Mouse (Mus musculus) ES-Bruce4 (cell line): ENCODE measurements around the gene Kdm5b. TPM values are rescaled to one million over a fixed set of nuclear protein-coding genes. Genes with fewer than 3 reads are reported as not detected.
A peak's percentile ranks its signal among the peaks of the same experiment; 100 is the strongest.

Experiments
- H3K27ac ChIP-seq: 2 replicates; pipeline ENCODE4 v1.5.1; 2012; ENCODE audit warnings: low read length, inconsistent platforms; ENCODE audit not compliant: insufficient read depth
- H3K27me3 ChIP-seq: 2 replicates; pipeline ENCODE4 v1.6.1; 2012; ENCODE audit warnings: mild to moderate bottlenecking, low read length, inconsistent platforms; ENCODE audit not compliant: control insufficient read depth, poor library complexity, insufficient read depth, severe bottlenecking
- H3K36me3 ChIP-seq: 2 replicates; pipeline ENCODE4 v1.6.1; 2012; ENCODE audit warnings: inconsistent platforms, mild to moderate bottlenecking, low read length, moderate library complexity; ENCODE audit not compliant: control insufficient read depth, poor library complexity, insufficient read depth, severe bottlenecking
- H3K4me1 ChIP-seq: one replicate; pipeline ENCODE4 v1.8.1; 2011; ENCODE audit warnings: low read length; ENCODE audit not compliant: control insufficient read depth, insufficient read depth
- H3K4me3 ChIP-seq: 2 replicates; pipeline ENCODE4 v1.5.1; 2011; ENCODE audit warnings: low read depth, mild to moderate bottlenecking, low read length
- H3K9ac ChIP-seq: 2 replicates; pipeline ENCODE4 v1.6.1; 2012; ENCODE audit warnings: low read depth, mild to moderate bottlenecking, inconsistent platforms; ENCODE audit not compliant: poor library complexity, severe bottlenecking
- H3K9me3 ChIP-seq: replicated peaks from 2 replicates; pipeline ENCODE4 v1.6.1; 2012; ENCODE audit warnings: mild to moderate bottlenecking, low read length, inconsistent platforms; ENCODE audit not compliant: control insufficient read depth, poor library complexity, insufficient read depth, severe bottlenecking
- CTCF ChIP-seq: IDR thresholded peaks from one replicate; pipeline ENCODE4 v1.8.1; 2011; ENCODE audit warnings: low read depth, low read length
- EP300 ChIP-seq: IDR thresholded peaks from 2 replicates; pipeline ENCODE4 v1.6.1; 2011; ENCODE audit warnings: low read depth, low read length; ENCODE audit not compliant: insufficient read depth
- POLR2A ChIP-seq: IDR thresholded peaks from one replicate; pipeline ENCODE4 v1.8.1; 2011; ENCODE audit warnings: low read length; ENCODE audit not compliant: insufficient read depth
- polyA plus RNA-seq: library from polyadenylated mRNA; stranded (reverse); fragments of >200 nt; gene quantifications from 2 replicates; pipeline ENCODE4 v1.2.4, GENCODE M21; 2011; ENCODE audit warnings: low read depth; ENCODE audit not compliant: missing spikeins, insufficient read depth, insufficient read length

Kdm5b gene
- polyA plus RNA-seq, 1 experiment, result 181 TPM

- Histone ChIP-seq H3K9ac (peak overlapping the region; percentile 99), H3K27me3 (no peaks in the 10 kb centered on the region), H3K27ac (no peak overlapping the region; the same call in 1 of the 2 replicates), H3K9me3 (no peaks in the 10 kb centered on the region), H3K36me3 (no peaks in the 10 kb centered on the region), H3K4me3 (peak overlapping the region; percentile 62), H3K4me1 (peaks cover 6% of the 10 kb centered on the region)
- TF ChIP-seq CTCF (no peak), EP300 (no peak), POLR2A (no peak)
Measured at GRCm38 (mm10) chr1:134560396-134560795, 425 bp downstream of the Kdm5b start.

- peaks cover 8% of the 10 kb centered on the region for H3K4me1 ChIP-seq
Measured at GRCm38 (mm10) chr1:134560801-134561769, 1.1 kb downstream of the Kdm5b start.

DNA sequence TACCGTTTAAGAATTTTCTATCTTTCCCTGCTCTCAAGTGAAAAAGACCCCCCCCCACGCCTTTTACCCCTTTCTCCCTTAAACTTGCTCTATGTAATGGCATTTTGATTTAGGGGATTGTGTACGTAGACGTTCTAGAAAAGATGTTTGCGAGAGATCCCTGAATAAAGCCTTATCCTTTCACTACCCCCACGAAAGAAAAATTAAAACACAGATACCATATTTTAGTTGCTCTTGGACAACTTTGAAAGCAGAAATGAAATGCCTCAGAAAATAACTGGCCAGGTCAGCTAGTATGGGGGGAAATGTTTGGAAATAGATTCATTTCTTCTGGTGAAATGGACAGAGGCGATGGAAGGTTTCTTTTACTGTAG is 1.8 kb downstream of the Kdm5b start:
- Histone ChIP-seq H3K36me3 (no peaks in the 10 kb centered on the region), H3K27me3 (no peaks in the 10 kb centered on the region), H3K9me3 (no peaks in the 10 kb centered on the region), H3K9ac (peak overlapping the region; percentile 99), H3K27ac (peak overlapping the region; percentile 36), H3K4me3 (peak overlapping the region; percentile 62), H3K4me1 (peaks cover 9% of the 10 kb centered on the region)
- no peak for TF ChIP-seq CTCF
- TF ChIP-seq POLR2A, result no peak
- no peak for TF ChIP-seq EP300

More at GRCm38 (mm10) chr1:134560801-134561769, 1.1 kb downstream of the Kdm5b start:
- H3K4me3 ChIP-seq, result peak overlapping the region; percentile 62
- H3K9me3 ChIP-seq, result no peaks in the 10 kb centered on the region
- H3K9ac ChIP-seq, result peak overlapping the region; percentile 99
- peak overlapping the region; percentile 36 for H3K27ac ChIP-seq
- TF ChIP-seq POLR2A (no peak), CTCF (no peak), EP300 (no peak)
- no peaks in the 10 kb centered on the region for H3K36me3 ChIP-seq
- no peaks in the 10 kb centered on the region for H3K27me3 ChIP-seq

GRCm38 (mm10) chr1:134562457-134562856 is 2.5 kb downstream of the Kdm5b start:
- H3K4me1 ChIP-seq, result peaks cover 9% of the 10 kb centered on the region
- peak overlapping the region; percentile 62 for H3K4me3 ChIP-seq
- peak overlapping the region; percentile 99 for H3K9ac ChIP-seq
- H3K27ac ChIP-seq, result peak overlapping the region; percentile 36
- H3K36me3 ChIP-seq, result no peaks in the 10 kb centered on the region
- no peaks in the 10 kb centered on the region for H3K27me3 ChIP-seq
- no peaks in the 10 kb centered on the region for H3K9me3 ChIP-seq
- TF ChIP-seq POLR2A (no peak), CTCF (no peak), EP300 (no peak)

DNA sequence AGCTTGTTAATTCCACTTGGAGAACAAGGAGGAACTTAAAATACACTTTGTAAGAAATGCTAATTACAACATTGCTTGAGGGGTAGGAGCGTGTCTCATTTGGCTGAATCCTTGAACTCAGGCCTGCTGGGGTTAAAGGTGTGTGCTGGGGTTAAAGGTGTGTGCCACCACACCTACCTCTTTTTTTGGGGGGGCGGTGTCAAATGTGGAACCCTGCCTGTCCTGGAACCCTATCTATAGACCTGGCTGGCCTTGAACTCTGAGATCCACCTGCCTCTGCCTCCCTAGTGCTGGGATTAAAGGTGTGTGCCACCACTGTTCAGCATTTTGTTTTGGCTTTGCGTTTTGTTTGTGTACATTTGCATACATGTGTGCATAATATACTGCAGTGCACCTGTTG is 3.8 kb downstream of the Kdm5b start:
- H3K27me3 ChIP-seq, result no peaks in the 10 kb centered on the region
- H3K4me3 ChIP-seq, result no peak overlapping the region; the same call in 1 of the 2 replicates
- 0 out of 2 replicates have a peak overlapping the region, but pooled peaks have one; percentile 6 for H3K27ac ChIP-seq
- H3K9ac ChIP-seq, result no peak overlapping the region
- peaks cover 10% of the 10 kb centered on the region for H3K4me1 ChIP-seq
- no peaks in the 10 kb centered on the region for H3K9me3 ChIP-seq
- TF ChIP-seq POLR2A, result no peak
- no peak for TF ChIP-seq EP300
- no peaks in the 10 kb centered on the region for H3K36me3 ChIP-seq

DNA sequence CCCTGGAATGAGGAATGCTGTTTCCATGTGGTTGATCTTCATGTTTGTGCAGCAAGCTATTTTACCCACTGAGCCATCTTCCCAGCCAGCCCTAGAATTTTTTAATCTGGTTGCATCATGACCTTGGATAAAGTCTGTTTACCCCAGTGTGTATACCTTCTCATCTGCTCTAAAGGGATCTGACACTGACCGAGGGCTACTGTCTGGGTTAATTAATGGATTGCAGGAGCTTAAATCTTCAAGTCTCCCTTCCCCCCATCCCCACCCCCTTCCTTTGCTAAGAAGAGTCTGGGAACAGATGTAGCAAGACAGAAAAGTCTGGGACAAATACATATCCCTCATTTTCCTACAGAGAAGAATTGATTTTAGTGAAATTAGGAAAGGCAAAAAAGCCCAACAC is 7.5 kb downstream of the Kdm5b start:
- Histone ChIP-seq H3K9me3 (no peaks in the 10 kb centered on the region), H3K27ac (peak overlapping the region; percentile 88), H3K4me1 (peaks cover 10% of the 10 kb centered on the region), H3K27me3 (no peaks in the 10 kb centered on the region), H3K4me3 (no peak overlapping the region), H3K36me3 (no peaks in the 10 kb centered on the region), H3K9ac (peak overlapping the region; percentile 68)
- TF ChIP-seq CTCF, result no peak
- no peak for TF ChIP-seq EP300
- no peak for TF ChIP-seq POLR2A
